Mouse (Mus musculus) urinary bladder, postnatal 4 days (tissue): Measurements from ENCODE around the gene Ror1.

Experiments
- DNase-seq, 2 experiments: peaks; one replicate each; pipeline ENCODE4 v3.0.0; 2021 to 2022; ENCODE audit warnings: low spot score in 2 of 2

Ror1 gene

DNA sequence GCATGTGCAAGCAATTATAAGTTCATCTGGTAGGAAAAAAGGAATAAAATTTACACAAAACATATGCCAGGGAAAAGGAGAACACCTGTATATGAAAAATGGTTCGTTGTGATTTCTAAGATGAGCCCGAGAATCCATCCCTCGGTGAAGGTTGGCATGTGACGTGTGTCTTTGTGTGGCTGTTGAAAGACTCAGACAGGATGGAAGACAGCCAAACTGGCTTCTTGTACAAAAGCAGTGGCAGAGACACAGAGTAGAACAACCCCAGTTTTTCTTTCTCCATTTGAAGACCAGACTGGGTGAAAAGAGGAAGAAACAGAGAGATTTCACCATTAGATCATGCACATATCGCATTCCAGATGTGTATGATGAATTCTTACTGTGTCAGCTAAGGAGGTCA is 62.8 kb downstream of the Ror1 start:
- DNase-seq: no peak

- DNase-seq: no peak
Measured at GRCm38 (mm10) chr4:100160156-100160555, 64.6 kb downstream of the Ror1 start.

DNA sequence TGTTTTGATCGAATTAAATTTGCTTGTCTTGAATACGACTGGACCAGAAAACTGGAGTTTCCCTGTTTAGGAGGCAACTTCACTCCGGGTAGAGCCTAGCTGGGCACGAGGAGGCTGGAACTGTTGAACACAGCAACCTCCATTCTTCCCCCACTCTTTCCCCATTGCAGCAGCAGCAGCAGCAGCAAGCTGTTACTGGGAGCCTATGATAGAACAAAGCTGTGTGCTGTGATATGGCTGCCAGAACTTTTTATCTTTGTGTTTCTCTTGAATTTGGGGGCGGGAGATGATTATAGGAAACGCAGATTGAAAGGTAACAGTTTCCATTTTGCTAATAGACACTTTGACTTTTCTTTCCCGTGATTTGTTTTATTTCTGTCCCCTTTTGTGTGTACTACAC is 70.2 kb downstream of the Ror1 start:
- no peak for DNase-seq

- no peak for DNase-seq
Measured at GRCm38 (mm10) chr4:100166871-100167270, 71.3 kb downstream of the Ror1 start.

- DNase-seq: no peak
Measured at GRCm38 (mm10) chr4:100169683-100170082, 74.1 kb downstream of the Ror1 start.

GRCm38 (mm10) chr4:100170161-100170650 is 74.6 kb downstream of the Ror1 start:
- no peak for DNase-seq

GRCm38 (mm10) chr4:100170743-100171142 is 75.2 kb downstream of the Ror1 start:
- no peak for DNase-seq

GRCm38 (mm10) chr4:100171483-100171898 is 75.9 kb downstream of the Ror1 start:
- DNase-seq: no peak

DNA sequence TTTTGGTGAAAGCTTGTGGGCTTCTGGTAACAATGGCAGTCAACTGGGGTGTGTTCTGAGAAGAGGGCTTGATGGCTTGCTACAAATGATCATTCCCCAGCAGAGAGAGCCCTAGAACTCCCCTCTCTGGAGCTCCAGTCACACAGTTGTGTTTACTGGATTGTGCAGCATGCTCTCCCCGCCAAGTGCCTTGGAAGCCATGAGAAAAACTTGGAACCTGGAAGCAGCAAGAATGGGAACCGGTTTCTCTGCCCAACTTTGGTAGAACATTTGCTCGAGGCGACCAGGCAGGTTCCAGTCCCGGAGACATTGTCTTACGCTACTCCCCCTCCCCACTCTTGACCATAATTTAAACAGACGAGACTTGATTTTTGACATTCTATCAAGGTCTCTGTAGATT is 80.0 kb downstream of the Ror1 start:
- no peak for DNase-seq

DNA sequence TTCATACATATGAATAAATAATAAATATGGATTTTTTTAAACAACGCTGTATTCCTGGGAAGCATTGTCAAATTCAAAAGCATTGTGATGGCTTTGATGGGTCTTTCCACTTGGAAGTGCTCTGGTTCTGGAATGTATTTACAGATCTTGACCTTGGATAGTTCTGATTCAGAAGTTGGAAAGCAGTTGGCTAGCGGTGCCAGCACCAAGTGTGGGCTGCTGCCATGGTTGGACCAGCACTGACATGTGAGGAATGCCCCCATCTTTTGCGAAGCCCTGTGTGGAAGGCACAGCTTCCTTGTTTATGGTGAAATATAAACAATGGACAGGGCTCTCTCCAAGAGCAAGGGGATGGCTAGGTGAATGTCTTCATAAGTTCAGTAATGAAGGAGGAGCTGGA is 82.7 kb downstream of the Ror1 start:
- DNase-seq: no peak

- peak in 1 of 2 experiments; percentile 28 for DNase-seq
Measured at GRCm38 (mm10) chr4:100181676-100182075, 86.1 kb downstream of the Ror1 start.

DNA sequence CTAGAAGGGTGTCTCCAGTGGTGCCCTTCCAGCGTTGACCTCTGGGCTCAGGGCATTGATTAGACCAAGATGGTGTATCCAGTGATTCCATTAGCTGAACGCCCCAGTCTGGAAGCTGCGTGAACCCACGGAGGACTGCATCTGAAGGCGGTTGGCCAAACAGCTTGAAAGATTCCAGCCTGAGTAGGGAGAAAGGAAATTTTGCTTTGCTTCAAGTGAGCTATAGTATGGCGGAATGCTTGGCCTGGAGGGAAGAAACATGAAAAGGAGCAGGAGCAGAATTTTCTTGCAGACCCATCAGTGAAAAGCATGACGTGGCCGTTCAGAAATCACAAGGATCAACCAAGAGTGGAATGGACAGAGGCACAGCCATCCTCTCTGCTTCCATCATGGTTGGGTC is 91.2 kb downstream of the Ror1 start:
- no peak for DNase-seq

GRCm38 (mm10) chr4:100187563-100188200 is 92.1 kb downstream of the Ror1 start:
- DNase-seq: no peak

DNA sequence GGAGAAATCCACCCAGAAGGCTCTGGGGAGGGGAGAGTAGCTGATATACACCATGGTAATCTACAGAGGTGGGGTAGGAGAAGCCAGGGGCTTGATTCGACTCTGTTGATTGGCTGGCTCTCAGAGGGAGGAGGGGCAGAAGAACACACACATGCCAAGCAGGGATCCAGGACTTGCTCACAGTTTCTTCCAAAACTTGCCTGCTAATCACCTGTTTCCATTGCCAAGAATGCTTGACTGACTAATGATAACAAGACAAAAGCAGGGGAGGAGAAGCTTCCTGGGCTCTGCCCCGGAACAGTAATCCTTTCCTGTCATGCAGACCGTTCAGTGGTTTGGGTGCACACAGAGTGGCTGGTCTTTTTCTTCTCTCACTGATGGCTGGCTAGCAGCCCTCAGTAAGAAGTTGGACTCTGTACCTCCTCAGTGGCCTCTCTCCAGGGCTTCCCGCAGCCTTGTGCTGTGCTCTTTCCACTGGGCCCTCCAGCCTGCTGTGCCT is 92.7 kb downstream of the Ror1 start:
- DNase-seq: peak in 1 of 2 experiments; percentile 34

DNA sequence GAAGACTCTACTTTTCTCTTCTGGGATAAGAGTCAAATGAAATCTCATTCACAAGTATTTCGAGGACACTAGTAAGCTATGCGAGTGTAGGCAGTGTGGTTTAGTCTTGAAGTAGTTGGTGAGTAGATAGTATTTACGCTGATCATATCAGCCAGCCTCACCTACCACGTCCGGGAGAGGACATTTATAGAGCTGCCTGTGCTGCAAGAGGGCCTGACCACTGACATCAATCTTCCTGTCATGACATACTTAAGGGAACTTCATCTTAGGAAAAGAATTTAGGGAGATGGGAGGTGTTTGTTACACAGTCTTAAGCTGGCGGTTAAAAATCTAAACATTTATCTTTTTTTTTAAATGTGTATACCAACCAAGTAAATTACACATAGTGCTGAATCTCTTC is 95.9 kb downstream of the Ror1 start:
- no peak for DNase-seq

DNA sequence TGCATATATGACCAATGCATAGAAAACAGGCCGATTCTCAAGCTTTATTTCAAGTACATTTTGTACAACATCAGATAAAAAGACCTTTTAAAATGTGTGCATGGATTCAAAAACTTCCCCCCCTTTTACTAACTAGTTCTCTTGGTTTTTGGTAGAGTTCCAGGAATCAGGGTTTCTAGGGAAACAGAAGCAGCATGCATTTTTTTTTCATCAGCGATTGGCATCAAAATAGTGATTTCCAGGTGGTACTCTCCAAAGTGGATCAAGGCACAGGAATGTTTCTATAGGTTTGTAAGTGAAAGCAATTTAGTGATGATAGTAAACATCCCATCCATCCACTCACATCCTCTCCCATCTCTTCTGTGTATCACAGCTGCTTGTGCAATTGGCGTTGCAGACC is 98.5 kb downstream of the Ror1 start:
- no peak for DNase-seq

DNA sequence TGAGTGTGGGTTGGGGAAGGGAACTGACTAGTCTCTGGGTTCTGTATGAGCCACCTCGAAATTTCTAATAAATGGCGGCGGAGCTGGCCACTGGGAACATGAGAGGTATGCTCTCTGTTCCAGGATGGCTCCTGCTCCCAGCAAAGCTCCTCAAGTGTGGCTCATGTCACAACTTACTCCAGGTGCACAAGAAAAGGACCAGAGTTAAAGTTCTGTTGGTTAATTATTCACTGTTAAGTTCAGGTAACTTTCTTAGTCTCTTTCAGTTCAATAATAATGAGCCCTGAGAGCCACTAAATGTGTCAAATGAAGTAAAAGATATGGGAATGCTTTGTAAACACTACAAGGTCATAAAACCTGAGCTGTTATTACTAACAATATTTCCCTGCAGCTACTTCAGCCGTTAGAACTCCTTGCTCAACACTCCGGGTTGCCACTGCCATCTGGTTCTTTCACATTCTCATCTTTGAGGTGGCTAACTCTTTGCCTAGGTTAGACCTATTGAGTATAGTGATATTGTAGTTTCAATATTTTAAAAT is 100.7 kb downstream of the Ror1 start:
- no peak for DNase-seq

GRCm38 (mm10) chr4:100198275-100198674 is 102.7 kb downstream of the Ror1 start:
- DNase-seq: no peak

DNA sequence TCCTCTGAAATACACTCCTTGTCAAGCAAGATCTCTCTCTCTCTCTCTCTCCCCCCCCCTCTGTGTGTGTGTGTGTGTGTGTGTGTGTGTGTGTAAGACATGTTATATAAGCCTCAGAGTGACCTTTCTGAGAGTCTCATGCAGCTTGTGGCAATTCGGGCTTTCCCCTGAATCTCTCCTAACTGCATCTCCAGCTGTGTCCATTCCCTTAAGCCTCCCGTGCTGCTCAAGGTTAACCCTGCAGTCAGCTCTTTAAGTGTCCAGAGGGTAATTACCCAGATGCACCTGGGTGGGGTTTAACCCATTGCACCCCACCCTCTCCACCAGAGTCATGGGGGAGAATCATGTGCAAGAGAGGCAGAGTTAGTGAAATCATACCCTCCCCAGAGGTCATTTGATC is 105.7 kb downstream of the Ror1 start:
- no peak for DNase-seq

DNA sequence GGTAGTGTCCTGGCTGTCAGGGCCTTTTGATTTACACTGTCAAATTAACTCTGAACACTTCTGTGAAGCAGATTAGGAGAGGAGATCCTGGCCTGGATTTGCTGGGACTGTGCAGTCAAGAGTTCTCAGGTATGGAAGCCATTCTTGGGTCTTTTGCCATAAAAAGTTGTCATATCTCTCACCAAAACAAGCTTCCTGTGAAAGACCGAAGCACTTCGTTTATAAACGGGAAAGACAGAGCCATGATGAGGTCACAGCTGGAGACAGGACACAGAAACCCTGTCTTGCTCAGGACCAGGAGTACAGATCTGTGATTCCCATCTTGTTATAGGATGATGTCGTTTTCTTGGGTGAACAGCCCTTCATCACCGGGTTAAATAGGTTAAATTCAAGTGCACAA is 107.5 kb downstream of the Ror1 start:
- DNase-seq: no peak

DNA sequence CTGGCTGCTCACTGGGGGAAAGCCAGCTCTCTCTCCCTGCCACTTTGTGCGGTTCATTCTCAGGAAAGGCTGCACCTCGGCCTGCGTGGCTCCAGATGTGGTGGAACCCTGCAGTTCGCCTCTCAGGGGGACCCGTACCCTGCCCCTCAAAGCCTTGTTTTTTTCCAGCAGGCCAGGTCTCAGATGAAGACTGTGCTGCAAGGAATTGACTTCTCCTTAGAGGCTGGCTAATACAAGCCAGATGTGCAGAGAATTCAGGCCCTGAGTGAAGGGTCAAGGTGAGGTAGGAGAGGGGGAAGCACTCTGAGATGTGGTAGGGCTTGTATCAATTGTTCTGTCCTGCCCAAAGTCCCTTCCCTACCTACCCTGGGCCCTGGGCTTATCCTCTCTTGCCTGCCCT is 108.1 kb downstream of the Ror1 start:
- DNase-seq: no peak

DNA sequence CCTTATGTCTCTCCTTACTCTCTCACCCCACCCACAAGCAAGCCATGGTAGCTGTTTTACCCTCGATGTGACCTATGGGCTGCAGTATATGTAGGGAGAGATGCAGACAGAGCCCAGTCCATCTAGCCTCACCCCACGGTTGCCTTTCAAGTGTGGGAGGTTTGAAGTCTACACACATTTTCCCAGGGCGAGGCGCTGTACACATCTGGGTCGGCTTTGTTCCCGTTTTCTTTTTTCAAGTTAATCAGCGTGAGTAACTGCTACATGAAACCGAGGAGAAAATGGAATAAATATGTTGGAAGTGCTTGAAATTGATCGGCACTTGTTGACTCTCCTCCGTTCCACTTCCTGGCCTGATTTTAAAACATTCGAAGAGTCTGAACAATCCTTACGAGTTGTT is 108.8 kb downstream of the Ror1 start:
- no peak for DNase-seq

- no peak for DNase-seq
Measured at GRCm38 (mm10) chr4:100208081-100208480, 112.5 kb downstream of the Ror1 start.

- DNase-seq: no peak
Measured at GRCm38 (mm10) chr4:100209106-100209505, 113.5 kb downstream of the Ror1 start.
